Mouse (Mus musculus) CH12.LX (cell line): ENCODE measurements around the gene Plekhh3. TPM values are rescaled to one million over a fixed set of nuclear protein-coding genes. Genes with fewer than 3 reads are reported as not detected.

Experiments
- DNase-seq: peaks from one replicate; pipeline ENCODE4 v3.0.0-alpha.2; 2013; ENCODE audit errors: extremely low read depth
- H3K27ac ChIP-seq: 2 replicates; pipeline ENCODE4 v1.5.1; 2012; ENCODE audit warnings: low read depth, mild to moderate bottlenecking, control low read depth, moderate library complexity; ENCODE audit not compliant: insufficient read depth
- H3K27me3 ChIP-seq: replicated peaks from 2 replicates; pipeline ENCODE3; 2012; ENCODE audit warnings: inconsistent platforms
- H3K36me3 ChIP-seq, 2 experiments: replicated peaks in 1 of 2; 2 replicates each; pipeline versions ENCODE3 to v1.6.1; 2012; ENCODE audit warnings: inconsistent platforms in 1 of 2, low read length in 1 of 2, mild to moderate bottlenecking in 1 of 2, mixed read lengths in 1 of 2, moderate library complexity in 1 of 2; ENCODE audit not compliant: control insufficient read depth in 1 of 2, insufficient read depth in 1 of 2
- H3K4me1 ChIP-seq, 2 experiments: 2 replicates each; pipeline ENCODE4 v1.6.1; 2012; ENCODE audit warnings: inconsistent platforms in 1 of 2, moderate library complexity in 1 of 2; ENCODE audit not compliant: insufficient read depth in 2 of 2, control insufficient read depth in 1 of 2
- H3K4me2 ChIP-seq: 2 replicates; pipeline ENCODE4 v1.6.1; 2012; ENCODE audit warnings: low read depth, mild to moderate bottlenecking, control low read depth; ENCODE audit not compliant: poor library complexity, insufficient read depth, severe bottlenecking
- H3K4me3 ChIP-seq, 3 experiments: fragments of 150-350 bp in 1 of 3; sonication (generic) in 1 of 3; replicated peaks in 1 of 3; 2 replicates each; pipeline versions ENCODE3 to v1.5.1; 2011 to 2012; ENCODE audit warnings: low read depth in 2 of 3, low read length in 2 of 3, mild to moderate bottlenecking in 2 of 3, moderate library complexity in 2 of 3, control low read depth in 1 of 3, improper control_type of control experiment in 1 of 3, inconsistent platforms in 1 of 3, mixed read lengths in 1 of 3; ENCODE audit not compliant: poor library complexity in 1 of 3
- H3K79me2 ChIP-seq: replicated peaks from 2 replicates; pipeline ENCODE4 v1.6.1; 2012; ENCODE audit warnings: mild to moderate bottlenecking, moderate library complexity; ENCODE audit not compliant: control insufficient read depth, poor library complexity, insufficient read depth, severe bottlenecking; ENCODE audit errors: extremely low read depth
- H3K9ac ChIP-seq: 2 replicates; pipeline ENCODE4 v1.6.1; 2012; ENCODE audit warnings: low read depth, mild to moderate bottlenecking, control low read depth, moderate library complexity; ENCODE audit not compliant: insufficient read depth
- H3K9me3 ChIP-seq: replicated peaks from 2 replicates; pipeline ENCODE3; 2012; ENCODE audit warnings: low read length, inconsistent platforms, mixed read lengths
- BHLHE40 ChIP-seq: IDR thresholded peaks from 2 replicates; pipeline ENCODE4 v1.6.1; 2011; ENCODE audit warnings: mild to moderate bottlenecking, low read depth, low read length, improper control_type of control experiment
- CHD1 ChIP-seq: IDR thresholded peaks from 2 replicates; pipeline ENCODE4 v1.6.1; 2012; ENCODE audit warnings: low read depth, low read length, improper control_type of control experiment, inconsistent platforms
- CHD2 ChIP-seq: IDR thresholded peaks from 2 replicates; pipeline ENCODE4 v1.6.1; 2011; ENCODE audit warnings: low read length, improper control_type of control experiment
- CTCF ChIP-seq, 2 experiments: IDR thresholded peaks in 1 of 2; conservative IDR thresholded peaks in 1 of 2; 2 replicates each; pipeline ENCODE4 v1.5.1; 2011 to 2012; ENCODE audit warnings: low read depth in 2 of 2, low read length in 2 of 2, improper control_type of control experiment in 1 of 2, inconsistent platforms in 1 of 2, mild to moderate bottlenecking in 1 of 2, moderate library complexity in 1 of 2
- EP300 ChIP-seq: IDR thresholded peaks from 2 replicates; pipeline ENCODE4 v1.6.1; 2011; ENCODE audit warnings: low read length, improper control_type of control experiment
- ETS1 ChIP-seq: conservative IDR thresholded peaks from 2 replicates; pipeline ENCODE4 v1.6.1; 2012; ENCODE audit warnings: low read depth, mild to moderate bottlenecking, inconsistent platforms, low read length, improper control_type of control experiment, moderate library complexity
- GABPA ChIP-seq: IDR thresholded peaks from 2 replicates; pipeline ENCODE4 v1.6.1; 2012; ENCODE audit warnings: low read depth, low read length, improper control_type of control experiment, inconsistent platforms; ENCODE audit not compliant: insufficient replicate concordance
- HCFC1 ChIP-seq: IDR thresholded peaks from 2 replicates; pipeline ENCODE4 v1.6.1; 2012; ENCODE audit warnings: low read depth, mild to moderate bottlenecking, inconsistent platforms, low read length, improper control_type of control experiment
- IRF4 ChIP-seq: IDR thresholded peaks from 2 replicates; pipeline ENCODE4 v1.6.1; 2014; ENCODE audit warnings: low read depth, mild to moderate bottlenecking, inconsistent platforms, low read length, improper control_type of control experiment
- JUN ChIP-seq: IDR thresholded peaks from 2 replicates; pipeline ENCODE4 v1.6.1; 2011; ENCODE audit warnings: low read depth, mild to moderate bottlenecking, low read length, improper control_type of control experiment, moderate library complexity; ENCODE audit not compliant: insufficient read depth
- KAT2A ChIP-seq: IDR thresholded peaks from 2 replicates; pipeline ENCODE4 v1.6.1; 2012; ENCODE audit warnings: low read length, improper control_type of control experiment, inconsistent platforms; ENCODE audit not compliant: insufficient replicate concordance
- MAX ChIP-seq: IDR thresholded peaks from 2 replicates; pipeline ENCODE4 v1.6.1; 2011; ENCODE audit warnings: low read length, improper control_type of control experiment
- MEF2A ChIP-seq: IDR thresholded peaks from 2 replicates; pipeline ENCODE4 v1.6.1; 2014; ENCODE audit warnings: low read depth, mild to moderate bottlenecking, inconsistent platforms, low read length, improper control_type of control experiment, borderline replicate concordance
- MYC ChIP-seq: IDR thresholded peaks from 2 replicates; pipeline ENCODE4 v1.6.1; 2011; ENCODE audit warnings: low read depth, mild to moderate bottlenecking, improper control_type of control experiment, low read length
- NELFE ChIP-seq: IDR thresholded peaks from 2 replicates; pipeline ENCODE4 v1.6.1; 2011; ENCODE audit warnings: low read depth, low read length, improper control_type of control experiment
- NRF1 ChIP-seq: IDR thresholded peaks from 2 replicates; pipeline ENCODE4 v1.6.1; 2014; ENCODE audit warnings: low read depth, mild to moderate bottlenecking, inconsistent platforms, low read length, improper control_type of control experiment, moderate library complexity
- PAX5 ChIP-seq: IDR thresholded peaks from 2 replicates; pipeline ENCODE4 v1.6.1; 2012; ENCODE audit warnings: low read length, inconsistent platforms, mixed read lengths
- POLR2AphosphoS2 ChIP-seq: IDR thresholded peaks from 2 replicates; pipeline ENCODE4 v1.6.1; 2011; ENCODE audit warnings: low read depth, low read length, improper control_type of control experiment
- RCOR1 ChIP-seq: conservative IDR thresholded peaks from 2 replicates; pipeline ENCODE4 v1.6.1; 2012; ENCODE audit warnings: low read depth, mild to moderate bottlenecking, inconsistent platforms, low read length, improper control_type of control experiment
- SIN3A ChIP-seq: IDR thresholded peaks from 2 replicates; pipeline ENCODE4 v1.6.1; 2012; ENCODE audit warnings: low read length, improper control_type of control experiment, inconsistent platforms
- SMC3 ChIP-seq: IDR thresholded peaks from 2 replicates; pipeline ENCODE4 v1.6.1; 2011; ENCODE audit warnings: low read depth, low read length, improper control_type of control experiment
- TCF12 ChIP-seq: IDR thresholded peaks from 2 replicates; pipeline ENCODE4 v1.6.1; 2014; ENCODE audit warnings: low read depth, mild to moderate bottlenecking, inconsistent platforms, low read length, improper control_type of control experiment
- UBTF ChIP-seq: IDR thresholded peaks from 2 replicates; pipeline ENCODE4 v1.6.1; 2012; ENCODE audit warnings: low read depth, mild to moderate bottlenecking, inconsistent platforms, low read length, improper control_type of control experiment, moderate library complexity
- USF1 ChIP-seq: IDR thresholded peaks from 2 replicates; pipeline ENCODE4 v1.6.1; 2014; ENCODE audit warnings: low read depth, mild to moderate bottlenecking, inconsistent platforms, low read length, improper control_type of control experiment
- USF2 ChIP-seq: conservative IDR thresholded peaks from 2 replicates; pipeline ENCODE4 v1.6.1; 2011; ENCODE audit warnings: low read depth, low read length, improper control_type of control experiment
- ZC3H11A ChIP-seq: IDR thresholded peaks from 2 replicates; pipeline ENCODE4 v1.6.1; 2012; ENCODE audit warnings: low read depth, mild to moderate bottlenecking, inconsistent platforms, low read length, improper control_type of control experiment
- ZKSCAN1 ChIP-seq: IDR thresholded peaks from 2 replicates; pipeline ENCODE4 v1.6.1; 2012; ENCODE audit warnings: low read depth, inconsistent platforms, low read length, improper control_type of control experiment, borderline replicate concordance
- ZMIZ1 ChIP-seq: IDR thresholded peaks from 2 replicates; pipeline ENCODE4 v1.6.1; 2012; ENCODE audit warnings: low read depth, mild to moderate bottlenecking, inconsistent platforms, low read length, improper control_type of control experiment
- ZNF384 ChIP-seq: IDR thresholded peaks from 2 replicates; pipeline ENCODE4 v1.6.1; 2012; ENCODE audit warnings: low read depth, low read length, improper control_type of control experiment, inconsistent platforms
- dilution Hi-C: fragments of 300-500 bp; cut with MboI; formaldehyde crosslinking; loops from 2 replicates; pipeline ENCODE4 v1.14.3; 2020; ENCODE audit warnings: low sequenced_read_pairs; ENCODE audit not compliant: extremely low pct_unique_long_range_greater_than_20kb, extremely low pct_ligation_motif_present
- in situ Hi-C: fragments of 300-500 bp; cut with MboI; formaldehyde crosslinking; loops from 3 replicates; pipeline ENCODE4 v1.14.3; 2019; ENCODE audit warnings: low sequenced_read_pairs, low pct_ligation_motif_present, low pct_unique_long_range_greater_than_20kb, mixed read lengths
- polyA plus RNA-seq: library from polyadenylated mRNA; unstranded; fragments of >175 nt; gene quantifications from 2 replicates; pipeline ENCODE4 v1.2.1, GENCODE M21; 2012; ENCODE audit warnings: low read depth; ENCODE audit not compliant: insufficient read length
- total RNA-seq, 2 experiments: library from RNA; depleted of rRNA; stranded (reverse); fragments of 300-350 nt in 1 of 2; fragments of >200 nt in 1 of 2; gene quantifications; 2 replicates each; pipeline ENCODE4 v1.2.3; 2012 to 2014

The Plekhh3 gene
- total and polyA plus RNA-seq, 3 experiments = 2.9 to 20.3 (median 5.0) TPM

DNA sequence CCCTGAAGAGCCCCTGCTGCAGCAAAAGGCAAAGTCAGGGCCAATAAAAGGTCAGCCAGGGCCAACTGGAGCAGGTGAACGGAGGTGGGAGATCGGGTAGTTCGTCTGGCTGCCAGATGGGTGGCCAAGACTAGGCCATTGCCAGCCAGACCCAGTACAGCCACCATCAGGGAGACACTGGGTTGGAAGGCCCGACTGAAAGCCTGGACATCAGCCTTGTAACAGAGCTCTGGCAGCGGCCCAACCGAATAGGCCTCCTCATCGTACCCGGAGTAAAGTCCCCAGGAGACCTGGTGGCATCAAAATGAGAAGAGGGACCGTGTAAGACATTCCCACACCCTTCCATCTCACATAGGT lies 3.2 kb upstream of the Plekhh3 start:
- Histone ChIP-seq H3K9me3 (no peaks in the 10 kb centered on the region), H3K4me1 (peaks cover 8 to 73% of the 10 kb centered on the region in 2 experiments), H3K4me3 (peak overlapping the region; percentile 64 to 79 (median 68)), H3K27me3 (peaks cover 9% of the 10 kb centered on the region), H3K27ac (peak overlapping the region; percentile 78), H3K36me3 (peaks cover 0 to 17% of the 10 kb centered on the region in 2 experiments), H3K4me2 (peak overlapping the region; percentile 91), H3K9ac (peak overlapping the region; percentile 54), H3K79me2 (peaks cover 20% of the 10 kb centered on the region)
- in situ Hi-C loops = loop anchor here (5.0 kb wide), 1 partner anchor 37 kb away; no protein-coding TSS in a partner anchor
- TF ChIP-seq UBTF = no peak
- TF ChIP-seq KAT2A = no peak
- TF ChIP-seq SIN3A = no peak
- TF ChIP-seq IRF4 = no peak; the same call in 1 of the 2 replicates
- no peak for TF ChIP-seq GABPA
- TF ChIP-seq HCFC1 = no peak
- no peak for TF ChIP-seq MAX
- peak; percentile 61; the same call in 1 of the 2 replicates for TF ChIP-seq CHD1
- DNase-seq = no peak
- dilution Hi-C loops = no loop called here

DNA sequence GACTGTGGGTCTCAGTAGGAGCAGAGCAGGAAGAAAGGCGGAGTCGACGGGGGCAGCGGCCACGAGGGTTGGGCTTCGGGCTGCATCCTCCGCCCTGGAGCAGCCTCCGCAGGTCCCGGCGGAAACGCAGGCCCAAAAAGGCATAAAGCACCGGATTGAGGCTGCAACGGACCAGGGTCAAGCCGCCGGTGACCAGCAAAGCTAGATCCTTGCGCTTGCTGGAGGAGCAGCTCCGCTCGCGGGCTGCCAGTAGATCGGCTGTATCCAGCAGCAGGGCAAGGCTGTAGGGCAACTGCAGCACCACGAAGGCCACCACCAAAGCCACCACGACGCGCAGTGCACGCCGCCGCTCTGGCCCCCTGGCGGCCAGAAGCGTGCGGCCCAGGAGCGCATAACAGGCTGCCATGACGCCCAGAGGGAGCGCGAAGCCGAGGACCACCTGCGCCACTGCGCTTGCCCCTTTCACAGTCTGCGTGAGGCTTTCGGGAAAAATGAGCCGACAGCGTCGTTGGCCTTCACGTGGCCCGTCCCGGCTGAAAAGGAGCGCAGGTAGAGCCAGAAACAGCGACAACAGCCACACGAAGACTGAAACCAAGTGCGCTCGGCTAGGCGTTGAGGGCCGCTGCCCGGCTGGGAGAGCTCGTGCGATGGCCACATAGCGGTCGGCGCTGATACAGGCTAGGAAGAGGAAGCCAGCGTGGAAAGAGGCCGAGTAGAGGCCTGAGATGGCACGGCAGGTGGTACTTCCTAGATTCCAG lies 2.7 kb upstream of the Plekhh3 start:
- H3K4me1 ChIP-seq = peaks cover 6 to 73% of the 10 kb centered on the region in 2 experiments
- H3K36me3 ChIP-seq = peaks cover 0 to 12% of the 10 kb centered on the region in 2 experiments
- H3K27ac ChIP-seq = peak overlapping the region; percentile 78
- H3K4me2 ChIP-seq = peak overlapping the region; percentile 91
- peak; percentile 79 for DNase-seq
- in situ Hi-C loops (loop anchor here (5.0 kb wide), 1 partner anchor 37 kb away; no protein-coding TSS in a partner anchor), dilution Hi-C loops (no loop called here)
- peaks cover 17% of the 10 kb centered on the region for H3K79me2 ChIP-seq
- H3K4me3 ChIP-seq = peak overlapping the region; percentile 64 to 79 (median 68)
- H3K9ac ChIP-seq = peak overlapping the region; percentile 54
- H3K27me3 ChIP-seq = peaks cover 9% of the 10 kb centered on the region
- no peaks in the 10 kb centered on the region for H3K9me3 ChIP-seq
- TF ChIP-seq MEF2A (peak; percentile 77; the same call in 1 of the 2 replicates), POLR2AphosphoS2 (no peak), CHD1 (no peak), MAX (peak; percentile 96), UBTF (peak; percentile 90), ZKSCAN1 (no peak), CTCF (conservative IDR thresholded peaks at IDR 0.05 in 1 of 2, IDR thresholded peaks at IDR 0.05 in 1 of 2; ENCODE audit: low read depth in 2 of 2, low read length in 2 of 2) (peak; percentile 19 to 85; a peak in 2 of 4 replicates), ZNF384 (peak; percentile 30; the same call in 1 of the 2 replicates), IRF4 (peak; percentile 65), ZMIZ1 (peak; percentile 52), MYC (peak; percentile 94), CHD2 (peak; percentile 57; the same call in 1 of the 2 replicates), SMC3 (peak; percentile 81), RCOR1 (0 out of 2 replicates have a peak, but pooled peaks have one; percentile 69), ETS1 (no peak; the same call in 1 of the 2 replicates), EP300 (0 out of 2 replicates have a peak, but pooled peaks have one; percentile 16), PAX5 (no peak), GABPA (no peak), USF2 (no peak), ZC3H11A (peak; percentile 22; the same call in 1 of the 2 replicates), JUN (no peak), USF1 (no peak; the same call in 1 of the 2 replicates), TCF12 (peak; percentile 89), SIN3A (peak; percentile 77), NELFE (peak; percentile 71), BHLHE40 (peak; percentile 71), NRF1 (peak; percentile 68)
